Mouse (Mus musculus) adrenal gland, adult 8-10 months (tissue): ENCODE measurements around the gene Papln. TPM values are rescaled to one million over a fixed set of nuclear protein-coding genes. Genes with fewer than 3 reads are reported as not detected.

ENCODE experiments used
- DNase-seq: peaks from one replicate; pipeline ENCODE4 v3.0.0; 2022
- total RNA-seq, 4 experiments: library from RNA; stranded (reverse); gene quantifications; 2 replicates each; pipeline ENCODE4 v1.2.4; 2022

Papln gene
- 1 to 10 TPM; 2.4 to 4.1 (median 3.2) TPM for total RNA-seq

- no peak for DNase-seq
These were observed at the start of gene Papln for GRCm38 (mm10) chr12:83763311-83764043. TSS of gene Papln (plus strand) at chr12:83763634.

- DNase-seq, result no peak
These were observed 49.7 kb upstream of the Papln start for GRCm38 (mm10) chr12:83713749-83714148.

- peak; percentile 72 for DNase-seq
These were observed 46.8 kb upstream of the Papln start for GRCm38 (mm10) chr12:83716416-83717184.

DNA sequence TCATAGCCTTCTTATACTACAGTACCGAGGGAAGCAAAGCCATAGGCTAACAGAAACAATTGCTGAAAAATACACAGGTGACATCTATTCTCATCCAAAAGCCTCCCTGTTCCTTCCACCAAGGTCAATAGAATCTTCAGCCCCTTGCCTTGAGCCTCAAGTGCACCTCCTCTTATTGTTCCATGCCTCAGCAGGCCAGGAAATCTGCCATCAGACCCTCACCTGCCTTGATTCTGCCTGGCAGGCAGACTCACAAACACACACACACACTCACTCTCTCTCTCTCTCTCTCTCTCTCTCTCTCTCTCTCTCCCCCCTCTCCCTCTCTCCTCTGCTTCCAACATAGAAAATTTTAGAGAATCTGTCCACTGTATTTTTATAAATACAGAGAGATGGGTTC lies 44.0 kb upstream of the Papln start:
- DNase-seq, result no peak

DNA sequence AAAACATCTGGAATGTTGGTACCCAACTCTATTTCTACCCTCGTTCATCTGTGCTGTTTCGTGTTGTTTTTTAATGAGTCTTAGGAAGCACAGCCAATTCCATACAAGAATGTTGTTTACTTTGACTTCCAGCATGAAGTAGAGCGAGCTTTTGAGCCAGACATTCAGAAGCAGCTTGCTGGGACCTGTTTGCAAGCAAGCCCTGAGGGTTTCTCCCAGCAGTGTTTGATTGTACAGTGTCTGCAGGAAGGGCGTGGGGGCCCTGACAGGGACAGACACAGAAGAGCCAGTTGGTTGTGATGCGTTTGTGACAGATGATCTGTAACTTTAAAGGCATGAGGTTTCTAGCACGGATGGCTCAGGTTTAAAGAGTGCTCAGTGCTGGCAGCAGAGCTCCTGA lies 42.2 kb upstream of the Papln start:
- DNase-seq, result no peak

DNA sequence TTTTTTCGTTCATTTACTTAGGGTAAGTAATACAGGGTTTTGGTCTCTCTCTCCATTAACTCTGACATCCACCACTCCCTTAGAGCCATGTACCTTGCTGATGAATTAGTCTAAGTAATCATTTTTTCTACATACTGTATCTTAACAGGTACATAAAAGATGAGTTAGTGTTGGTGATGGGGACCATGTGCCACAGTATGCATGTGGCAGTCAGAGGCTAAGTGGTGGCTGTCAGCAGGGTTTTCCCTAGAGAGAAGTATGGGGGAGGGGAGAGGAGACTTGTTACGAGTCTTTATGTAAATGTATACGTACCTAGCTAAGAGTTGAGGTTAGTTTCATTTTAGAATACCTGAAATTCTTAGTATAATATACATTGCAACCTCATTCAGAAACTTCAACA lies 40.4 kb upstream of the Papln start:
- no peak for DNase-seq

DNA sequence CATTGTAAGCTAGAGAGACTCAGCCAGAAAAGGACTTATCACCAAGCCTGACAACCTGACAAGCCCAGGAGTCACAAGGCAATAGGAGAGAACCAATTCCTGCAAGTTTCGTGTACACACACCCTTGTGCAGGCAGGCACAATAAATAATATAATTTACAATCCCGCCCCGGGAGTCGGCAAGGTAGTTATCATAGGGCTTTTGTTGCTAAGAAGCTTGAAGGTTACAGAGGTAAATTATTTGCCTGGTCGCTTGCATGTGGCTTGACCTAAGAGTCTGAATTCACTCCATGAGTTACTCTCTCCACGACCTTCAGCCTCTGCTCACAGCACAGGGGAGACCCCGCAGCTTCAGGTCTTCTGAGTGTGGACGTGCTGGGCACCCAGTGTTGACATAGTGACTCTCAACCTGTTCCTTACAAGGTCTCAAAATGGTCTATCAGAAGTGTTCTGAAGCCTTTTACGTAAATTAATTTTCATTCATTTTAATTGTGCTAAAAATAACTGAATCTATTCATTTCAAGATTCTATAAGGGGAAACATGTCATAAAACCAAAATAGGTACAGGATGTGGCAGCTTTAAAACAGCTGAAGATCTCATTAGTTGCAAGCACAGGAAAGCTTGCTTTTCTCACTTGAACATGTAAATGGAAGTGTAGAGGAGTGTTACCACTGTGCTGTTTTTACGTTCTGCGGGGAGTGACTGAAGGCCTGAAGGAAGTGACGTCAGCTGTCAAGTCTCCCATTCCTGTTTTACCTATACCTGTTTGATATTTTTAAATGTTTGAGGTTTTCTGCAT lies 36.7 kb upstream of the Papln start:
- no peak for DNase-seq

DNA sequence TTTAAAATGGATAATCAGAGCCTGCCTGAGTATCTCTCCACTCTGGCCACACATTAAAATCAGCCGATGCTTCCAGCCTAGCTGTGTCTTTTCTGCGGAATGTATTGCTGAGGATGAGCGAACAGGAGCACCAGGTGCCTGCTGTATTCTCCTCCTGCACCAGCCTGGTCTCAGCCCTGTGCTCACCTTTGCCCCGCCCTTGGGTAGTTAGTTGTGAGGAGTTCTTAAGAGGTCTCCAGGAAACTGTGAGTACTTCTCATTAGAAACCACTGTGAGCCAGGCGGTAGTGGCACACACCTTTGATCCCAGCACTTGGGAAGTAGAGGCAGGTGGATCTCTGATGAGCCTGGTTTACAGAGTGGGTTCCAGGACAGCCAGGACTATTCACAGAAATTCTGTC lies 31.2 kb upstream of the Papln start:
- no peak for DNase-seq

GRCm38 (mm10) chr12:83734047-83734446 lies 29.4 kb upstream of the Papln start:
- no peak for DNase-seq

GRCm38 (mm10) chr12:83736236-83736635 lies 27.2 kb upstream of the Papln start:
- DNase-seq, result no peak

GRCm38 (mm10) chr12:83738651-83739050 lies 24.8 kb upstream of the Papln start:
- no peak for DNase-seq

DNA sequence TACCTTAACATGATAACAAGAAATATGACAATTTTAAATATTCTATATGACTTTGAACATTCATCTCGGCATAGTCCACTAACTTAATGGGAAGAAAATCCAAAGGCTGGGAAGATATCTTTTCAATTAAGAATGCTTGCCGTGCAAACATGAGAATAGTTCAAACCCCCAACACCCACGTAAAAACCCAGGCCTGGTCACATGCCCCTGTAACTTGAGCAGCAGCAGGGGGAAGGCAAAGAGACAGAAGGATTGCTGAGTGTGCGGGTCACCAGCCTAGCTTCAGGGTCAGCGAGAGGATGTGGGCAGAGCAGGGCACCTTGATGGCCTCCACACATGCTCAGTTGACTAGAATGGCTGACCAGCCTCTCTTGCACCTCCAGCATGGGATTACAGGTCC lies 21.7 kb upstream of the Papln start:
- no peak for DNase-seq

- no peak for DNase-seq
These were observed 20.6 kb upstream of the Papln start for GRCm38 (mm10) chr12:83742834-83743233.

DNA sequence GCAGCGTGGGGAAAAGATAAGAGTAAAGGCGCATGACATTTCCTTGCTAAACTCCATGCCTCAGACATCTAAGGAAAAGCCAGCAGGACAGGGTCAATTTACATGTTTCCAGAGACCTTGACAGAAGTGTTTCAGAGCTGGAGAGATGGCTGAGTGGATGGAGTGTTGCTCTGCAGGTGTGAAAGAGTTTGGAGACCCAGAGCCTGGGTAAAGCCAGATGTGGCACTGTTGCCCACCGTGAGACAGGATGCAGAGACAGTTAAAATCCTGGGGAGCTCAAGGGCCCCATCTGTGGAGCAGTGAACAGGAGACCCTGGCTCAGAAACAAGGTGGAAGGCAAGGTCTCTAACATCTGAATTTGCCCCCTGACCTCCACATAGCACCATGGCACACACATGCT lies 19.7 kb upstream of the Papln start:
- DNase-seq, result no peak

- no peak for DNase-seq
These were observed 14.2 kb upstream of the Papln start for GRCm38 (mm10) chr12:83749186-83749585.

DNA sequence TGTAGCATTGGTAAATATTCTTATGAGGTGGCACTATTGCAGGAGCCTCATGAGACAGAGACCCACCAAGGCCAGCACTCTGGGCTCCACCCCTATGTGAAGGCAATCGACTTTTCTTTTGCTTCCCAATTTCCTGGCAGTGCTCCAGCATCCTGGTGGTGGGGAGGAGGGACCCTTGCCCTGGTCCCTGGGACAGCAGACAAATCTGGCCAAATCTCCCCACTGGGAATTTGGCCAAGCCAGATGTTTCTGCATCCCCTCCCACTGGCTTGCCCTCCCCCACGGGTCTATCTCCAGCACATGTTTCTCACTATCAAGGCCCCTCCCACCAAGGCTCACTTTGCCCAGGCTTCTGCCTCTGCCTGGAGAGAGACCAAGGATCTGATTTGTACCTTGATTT lies 10.9 kb upstream of the Papln start:
- no peak for DNase-seq

GRCm38 (mm10) chr12:83758735-83759134 lies 4.7 kb upstream of the Papln start:
- DNase-seq, result no peak

DNA sequence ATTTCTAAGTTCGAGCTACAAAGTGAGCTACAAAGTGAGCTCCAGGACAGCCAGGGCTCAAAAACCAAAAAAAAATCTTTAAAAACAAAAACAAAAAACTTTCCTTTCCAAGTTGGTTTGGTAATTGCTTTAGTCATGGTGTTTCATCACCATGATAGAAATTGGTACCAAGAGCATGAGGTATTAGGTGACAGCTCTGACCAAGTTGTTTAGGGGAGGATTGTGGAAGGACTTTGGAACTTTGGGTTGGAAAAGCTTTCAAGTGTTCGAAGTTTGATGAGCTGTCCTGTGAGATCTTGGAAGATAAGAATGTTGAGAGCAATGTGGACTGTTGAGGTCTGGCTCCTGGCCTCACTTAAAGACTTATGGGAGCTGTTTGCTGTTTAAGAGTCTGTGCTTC lies 3.2 kb upstream of the Papln start:
- no peak for DNase-seq

GRCm38 (mm10) chr12:83762706-83763105 lies 728 bp upstream of the Papln start:
- peak; percentile 29 for DNase-seq

DNA sequence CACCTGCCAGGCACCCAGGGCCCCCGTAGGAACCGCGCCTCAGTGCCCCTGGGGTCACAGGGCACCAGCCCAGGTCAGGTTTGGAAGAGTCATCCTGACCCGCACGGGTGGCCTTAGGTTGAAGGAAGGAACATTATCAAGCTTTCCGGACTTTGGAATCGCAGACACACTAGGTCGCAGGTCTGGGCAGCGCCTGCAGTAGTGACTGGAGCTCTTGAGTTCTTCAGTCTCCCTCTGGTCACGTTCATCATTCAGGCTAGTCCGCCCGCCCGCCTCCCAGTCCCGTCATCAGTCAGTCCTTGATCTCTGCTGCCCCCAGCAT lies 571 bp downstream of the Papln start:
- no peak for DNase-seq

GRCm38 (mm10) chr12:83764519-83764918 lies 1.1 kb downstream of the Papln start:
- no peak for DNase-seq

DNA sequence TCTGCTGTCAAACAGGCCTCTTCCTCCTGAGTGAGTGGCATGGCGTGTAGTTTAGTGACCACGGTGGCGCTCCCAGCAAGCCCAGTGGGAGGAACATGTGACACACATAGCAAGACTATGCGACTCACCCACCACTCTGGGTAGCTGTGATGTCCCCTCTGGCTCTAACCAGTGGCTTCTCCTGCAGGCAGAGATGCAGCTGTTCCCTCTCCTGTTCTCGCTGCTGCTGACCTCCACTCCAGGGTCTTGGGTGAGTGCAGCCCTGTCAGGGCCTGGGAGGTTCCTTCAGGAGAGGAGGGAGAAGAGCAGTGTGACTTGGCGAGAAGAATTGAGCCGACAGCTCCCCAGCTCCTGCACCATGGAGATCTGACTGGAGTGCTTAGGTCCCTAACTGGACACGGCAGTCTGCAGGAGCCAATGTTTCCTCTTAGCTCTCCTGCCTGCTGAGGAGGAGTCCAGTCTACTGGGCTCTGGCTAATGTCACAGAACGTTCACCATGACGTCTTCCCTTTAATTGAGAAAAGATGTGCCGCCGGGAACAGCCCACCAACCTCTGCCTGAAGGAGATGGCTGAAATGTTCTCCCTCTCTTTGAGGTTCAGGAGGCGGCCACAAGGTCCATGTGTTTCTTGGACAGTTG lies 2.6 kb downstream of the Papln start:
- DNase-seq, result no peak

- DNase-seq, result no peak
These were observed 4.4 kb downstream of the Papln start for GRCm38 (mm10) chr12:83767833-83768232.
